Mouse (Mus musculus): ENCODE measurements around the gene Ankrd2. TPM values are rescaled to one million over a fixed set of nuclear protein-coding genes. Genes with fewer than 3 reads are reported as not detected.
A peak's percentile ranks its signal among the peaks of the same experiment; 100 is the strongest.

Ankrd2 gene
- 1 to 10 TPM; 2.2 to 5.9 TPM for total RNA-seq (2021)
- long read RNA-seq, experiment 1, partial matches to known transcripts = 2 of 3 reads
- long read RNA-seq, experiment 1, other reads (novel, unspliced or antisense) = 1 of 3 reads
- long read RNA-seq, experiment 2 = 0 reads

DNA sequence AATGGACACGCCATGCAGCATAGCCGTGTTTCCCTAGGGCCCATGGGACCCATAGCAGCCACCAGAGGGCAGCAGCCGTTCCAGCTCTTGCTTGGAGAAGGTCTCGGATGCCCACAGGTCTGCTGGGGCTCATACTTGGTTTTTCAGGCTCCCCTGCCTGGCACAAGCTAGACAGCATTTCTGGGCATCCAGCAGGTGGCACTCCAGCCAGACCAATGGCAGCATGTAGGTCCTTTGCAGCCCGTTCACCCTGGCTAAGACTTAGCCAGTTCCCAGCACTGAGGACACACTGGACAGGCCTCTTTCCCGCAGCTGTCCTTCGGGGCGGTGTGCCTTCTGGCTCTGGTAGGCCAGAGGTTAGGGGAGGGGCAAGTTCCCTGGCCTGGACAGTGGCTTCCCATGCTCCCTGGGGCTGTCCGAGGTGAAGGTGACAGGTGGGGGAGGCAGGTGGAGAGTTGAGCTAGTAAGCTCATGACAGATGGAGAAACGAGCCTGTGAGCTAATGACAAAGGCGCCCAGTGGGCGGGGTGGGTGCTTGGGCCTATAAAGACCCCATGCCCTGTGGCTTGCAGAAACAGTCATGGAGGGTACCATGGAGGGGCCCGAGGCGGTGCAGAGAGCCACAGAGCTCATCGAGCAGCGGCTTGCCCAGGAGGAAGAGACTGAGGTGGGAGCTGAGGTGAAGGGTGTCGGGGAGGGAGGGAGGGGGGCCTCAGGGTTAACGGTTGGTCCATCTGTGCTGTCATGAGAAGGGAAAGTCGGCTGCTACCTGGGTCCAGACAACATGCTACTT, at the start of gene Ankrd2:
Ankrd2 (plus strand) TSS at position 545 of the 793 bp plus-strand sequence.
- DNase-seq = peak; percentile 91

DNA sequence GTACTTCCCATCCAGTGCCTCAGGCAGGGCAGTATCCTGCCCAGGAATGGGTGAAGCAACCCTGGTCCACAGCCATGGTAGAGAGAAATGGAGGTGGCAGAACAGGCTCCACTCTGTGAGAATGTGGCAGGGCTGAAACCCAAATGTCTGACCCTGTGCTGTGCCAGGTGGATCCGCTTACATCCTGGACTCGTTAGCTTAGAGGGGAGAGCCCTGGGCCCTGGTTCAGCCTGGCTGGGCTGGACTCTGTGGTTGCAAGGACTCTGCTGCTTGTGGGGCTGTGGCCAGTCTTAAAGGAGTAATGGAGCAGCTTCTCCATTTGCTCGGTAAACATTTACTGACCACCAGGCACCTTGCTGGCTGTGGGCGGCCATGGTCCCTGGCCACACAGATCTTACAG, 48.6 kb upstream of the Ankrd2 start:
- no peak for DNase-seq

DNA sequence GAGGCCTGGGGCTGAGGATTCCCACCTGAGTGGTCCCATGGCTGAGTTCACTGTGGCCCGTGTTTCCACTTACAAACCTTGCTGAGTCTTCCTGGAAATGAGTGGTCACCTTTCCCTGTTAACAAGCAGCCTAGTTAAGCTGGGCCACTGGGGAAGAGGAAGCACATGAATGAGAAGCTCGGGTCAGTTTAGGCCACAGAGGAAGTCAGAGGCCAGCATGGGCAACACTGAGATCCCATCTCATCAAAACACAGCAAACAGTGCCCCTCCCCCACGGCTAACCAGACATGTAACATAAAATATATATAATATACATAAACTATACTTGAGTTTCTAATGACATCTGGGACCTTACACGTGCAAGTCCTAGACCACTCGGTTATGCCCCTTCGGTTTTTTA, 46.0 kb upstream of the Ankrd2 start:
- DNase-seq = no peak

DNA sequence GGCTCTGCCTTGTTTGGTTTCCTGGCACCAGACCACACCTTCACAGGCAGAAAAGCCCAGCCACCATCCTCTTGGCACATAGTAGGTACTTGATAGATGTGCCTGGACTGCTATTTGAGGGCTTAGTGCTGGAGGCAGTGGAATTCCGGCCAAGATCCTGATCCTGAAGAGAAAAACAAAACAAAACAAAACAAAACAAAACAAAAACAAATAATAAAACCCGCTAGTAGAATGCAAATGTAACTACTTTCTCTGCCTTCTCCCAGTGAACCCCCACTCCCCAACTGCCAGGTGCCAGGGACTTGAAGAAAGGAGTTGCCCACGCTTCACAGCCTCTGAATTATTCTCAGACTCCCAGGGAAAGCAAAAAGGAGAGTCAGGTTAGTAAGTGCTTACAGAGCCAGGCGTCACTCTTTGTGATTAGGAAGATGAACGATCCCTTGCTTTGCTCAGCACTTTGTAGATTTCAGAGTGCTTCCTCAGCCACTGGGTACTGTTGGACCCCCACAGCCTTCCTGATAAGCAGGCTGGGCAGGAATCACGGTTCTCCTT, 43.8 kb upstream of the Ankrd2 start:
- no peak for DNase-seq

DNA sequence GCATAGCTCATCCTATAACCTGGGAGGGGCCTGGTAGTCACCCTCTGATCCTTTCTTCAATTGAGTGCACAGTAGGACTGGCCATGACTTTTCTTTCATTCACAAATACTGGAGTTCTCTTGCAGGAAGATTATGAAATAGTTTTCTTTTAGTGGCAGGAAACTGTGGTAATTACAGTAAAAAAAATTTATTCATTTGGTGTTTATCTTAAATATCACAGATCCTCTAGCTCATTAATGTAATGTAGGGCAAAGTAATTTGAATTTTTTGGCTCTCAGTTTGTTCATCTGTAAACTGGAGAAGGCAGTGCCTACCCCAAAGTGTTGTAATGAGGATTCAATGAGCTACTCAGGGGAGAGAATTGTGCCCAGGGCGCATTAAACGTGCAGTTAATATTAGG, 42.8 kb upstream of the Ankrd2 start:
- no peak for DNase-seq

DNA sequence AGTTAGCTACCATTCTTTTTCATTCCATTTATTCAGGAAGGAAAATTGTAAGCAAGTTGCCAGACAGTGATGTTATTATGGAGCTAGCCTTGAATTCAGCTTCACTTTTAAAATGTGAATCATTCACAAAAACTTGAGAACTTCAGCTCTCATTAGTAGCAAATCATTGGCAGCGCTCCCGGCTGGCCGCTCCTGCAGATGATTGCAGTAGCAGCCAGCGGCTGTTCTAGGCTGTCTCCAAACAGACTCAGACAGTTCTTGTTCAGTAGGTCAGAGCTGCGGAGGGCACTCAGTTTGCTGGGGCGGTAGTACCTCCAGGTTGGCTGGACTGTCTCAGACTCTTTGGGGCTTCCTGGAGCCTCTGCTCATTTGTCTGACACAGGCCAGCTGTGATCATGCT, 42.3 kb upstream of the Ankrd2 start:
- peak; percentile 89 for DNase-seq

DNA sequence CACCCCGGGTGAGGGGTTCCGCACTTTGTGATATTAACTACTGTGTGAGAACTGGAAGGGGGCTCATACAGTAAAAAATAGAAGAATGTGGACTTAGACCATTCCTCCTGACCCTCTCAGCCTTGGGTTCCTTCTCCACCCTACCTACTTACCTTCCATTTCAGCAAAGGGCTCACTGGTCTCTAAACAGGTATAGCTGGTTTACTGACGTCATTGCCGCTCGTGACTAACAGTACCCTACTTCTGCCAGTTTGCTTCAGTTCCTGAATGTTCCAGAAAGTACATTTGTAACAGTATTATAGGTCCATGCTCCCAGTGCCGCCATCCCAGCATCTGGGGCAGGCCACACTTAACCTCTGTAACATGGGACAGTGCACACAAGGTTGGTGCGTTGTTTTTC, 41.8 kb upstream of the Ankrd2 start:
- no peak for DNase-seq

DNA sequence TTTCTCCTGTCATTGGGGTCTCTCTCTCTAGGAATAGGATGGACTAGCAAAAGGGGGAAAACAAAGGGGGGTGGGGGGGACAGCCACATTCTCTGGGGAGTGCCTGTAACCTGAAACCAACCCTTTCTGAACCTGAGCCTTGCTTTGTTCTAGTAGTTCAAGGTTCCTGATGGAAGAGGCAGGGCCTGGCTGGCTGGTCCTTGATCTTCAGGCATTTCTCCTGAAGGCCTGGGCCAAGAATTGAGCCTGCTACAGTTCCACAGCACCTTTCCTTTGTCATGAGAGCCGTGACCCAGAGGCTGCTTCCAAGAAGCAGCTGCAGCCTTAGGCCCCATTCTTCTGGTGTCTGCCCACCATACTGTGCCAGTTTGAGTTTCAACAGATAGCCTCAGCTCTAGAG, 40.3 kb upstream of the Ankrd2 start:
- DNase-seq = no peak

DNA sequence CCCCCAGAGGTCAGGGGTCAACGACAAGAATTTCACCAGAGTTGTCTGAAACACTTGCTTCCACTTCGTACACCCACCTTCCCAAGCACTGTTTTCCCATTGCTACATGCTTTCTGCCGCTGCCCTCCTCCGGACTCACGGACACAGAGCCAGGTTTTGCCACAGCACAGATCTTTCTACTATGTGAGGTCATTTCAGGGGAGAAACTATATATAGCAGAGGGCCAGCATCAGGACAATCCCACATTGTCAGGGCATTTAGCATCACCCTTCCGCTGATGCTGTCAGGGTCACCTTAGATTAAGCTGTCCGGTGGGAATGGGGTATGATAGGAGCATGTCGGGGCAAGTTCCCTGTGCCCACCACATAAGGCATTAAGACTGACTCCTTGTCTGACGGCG, 38.7 kb upstream of the Ankrd2 start:
- no peak for DNase-seq

DNA sequence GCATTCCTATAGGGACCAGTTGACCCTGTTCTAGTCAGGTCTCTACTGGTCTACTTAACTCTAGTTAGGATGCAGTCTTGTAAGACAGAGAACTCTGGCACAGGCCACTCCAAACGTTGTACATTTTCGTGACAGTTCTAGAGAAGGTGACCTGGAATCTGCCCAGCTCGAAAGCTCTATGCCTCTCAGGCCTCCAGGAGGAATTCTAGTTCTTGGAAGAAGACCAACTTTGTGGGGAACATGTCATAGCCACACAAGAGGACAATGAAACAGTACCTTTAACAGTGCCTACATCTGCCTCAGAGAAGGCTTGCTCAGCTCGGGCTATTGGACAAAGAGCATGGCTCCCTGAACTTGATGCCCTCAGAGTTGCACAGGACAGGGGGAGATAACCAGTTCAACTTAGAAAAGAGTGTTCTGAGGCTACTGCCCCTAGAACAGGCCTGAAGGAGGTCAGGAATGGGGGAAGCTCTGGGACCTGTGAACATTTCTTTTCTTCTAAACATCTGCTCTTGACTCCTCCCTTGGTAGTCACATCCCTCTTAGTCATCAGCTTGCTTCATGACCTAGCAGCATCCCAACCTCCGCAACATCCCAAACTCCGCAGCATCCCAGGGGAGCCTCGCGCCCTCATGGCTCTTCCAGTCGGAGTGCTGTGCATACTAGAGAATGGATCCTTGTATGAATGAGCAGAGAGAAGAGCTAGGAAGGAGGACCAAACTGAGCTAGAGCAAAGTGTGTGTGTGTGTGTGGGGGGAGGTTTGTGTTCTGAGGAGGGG, 36.8 kb upstream of the Ankrd2 start:
- DNase-seq = peak; percentile 19

DNA sequence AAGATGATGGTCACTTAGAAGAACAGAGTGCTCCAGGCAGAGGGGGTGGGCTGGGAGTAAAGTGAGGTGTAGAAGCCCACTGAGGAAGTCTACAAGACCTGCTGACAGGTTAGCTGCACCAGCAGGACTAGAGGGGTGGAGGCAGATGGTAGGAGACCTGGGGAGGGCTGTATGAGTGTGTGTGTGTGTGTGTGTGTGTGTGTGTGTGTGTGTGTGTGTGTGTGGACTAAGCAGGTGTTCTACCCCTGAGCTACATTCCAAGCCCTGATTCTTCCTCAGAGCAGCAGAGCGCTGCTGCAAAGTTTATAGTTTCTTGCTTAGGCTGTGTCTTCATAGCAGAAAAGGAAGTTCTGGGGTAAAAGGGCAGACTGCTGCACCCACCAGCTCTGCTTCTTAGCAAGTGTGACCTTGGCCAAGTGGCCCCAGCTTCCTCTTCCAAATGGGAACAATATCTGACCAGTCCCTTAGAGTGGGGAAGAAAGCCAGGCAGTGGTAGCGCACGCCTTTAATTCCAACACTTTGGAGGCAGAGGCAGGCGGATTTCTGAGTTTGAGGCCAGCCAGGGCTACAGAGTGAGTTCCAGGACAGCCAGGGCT, 36.0 kb upstream of the Ankrd2 start:
- no peak for DNase-seq

DNA sequence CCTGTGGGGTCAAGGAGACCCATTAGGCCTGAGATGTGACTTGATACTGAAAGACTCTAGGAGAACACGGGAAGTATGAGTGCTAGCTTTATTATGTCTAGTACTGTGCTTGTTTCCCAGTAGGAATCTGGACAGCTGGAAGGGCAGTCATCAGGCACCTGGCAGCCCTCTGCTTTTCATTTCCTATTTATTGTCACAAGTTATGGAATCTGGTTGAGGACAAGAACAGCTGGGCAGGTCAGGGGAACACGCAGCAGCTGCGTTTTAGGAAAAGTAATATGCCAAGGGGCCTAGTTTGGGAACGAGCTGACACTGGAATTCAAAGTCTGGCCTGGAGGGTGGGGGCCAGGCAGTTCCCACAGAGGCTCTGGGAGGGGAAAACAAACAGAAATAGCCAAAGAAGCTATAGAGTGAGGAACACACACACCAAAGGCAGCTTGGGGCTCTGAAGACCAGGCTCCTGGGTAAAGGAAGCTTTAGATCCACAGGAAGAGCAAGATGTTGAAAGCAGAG, 35.3 kb upstream of the Ankrd2 start:
- DNase-seq = no peak

DNA sequence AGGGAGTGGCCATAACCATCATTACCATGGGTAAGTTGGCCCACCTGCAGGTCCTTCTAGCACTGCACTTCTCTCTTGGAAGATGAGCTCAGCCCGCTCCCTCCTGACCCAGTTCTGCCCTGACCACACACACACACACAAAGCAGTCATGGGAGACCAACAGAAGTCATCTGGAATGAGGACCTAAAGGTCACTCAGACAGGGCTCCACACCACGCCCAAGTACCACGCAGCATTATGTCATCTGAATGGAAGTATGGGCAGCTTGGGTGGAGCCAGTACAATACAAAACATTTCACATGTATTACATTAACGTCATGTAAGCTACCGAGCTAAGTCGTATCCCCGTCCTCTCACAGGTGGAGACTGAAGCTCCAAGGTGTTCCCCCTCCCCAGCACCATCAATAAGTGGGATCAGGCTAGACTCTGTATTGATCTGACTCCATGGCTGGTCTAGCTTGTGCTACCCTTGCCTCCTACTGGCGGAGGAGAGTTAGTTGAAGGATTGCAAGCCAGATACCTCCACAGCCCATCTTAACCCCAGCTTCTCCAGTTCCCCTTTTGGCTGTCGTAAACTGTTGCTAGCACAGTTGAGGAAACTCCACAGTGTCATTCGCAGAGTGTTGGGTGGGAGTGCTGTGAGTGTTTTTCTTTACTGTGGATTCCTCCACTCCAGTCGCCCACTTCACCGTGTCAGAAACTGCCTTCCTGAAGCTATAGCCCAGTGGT, 34.4 kb upstream of the Ankrd2 start:
- DNase-seq = no peak

DNA sequence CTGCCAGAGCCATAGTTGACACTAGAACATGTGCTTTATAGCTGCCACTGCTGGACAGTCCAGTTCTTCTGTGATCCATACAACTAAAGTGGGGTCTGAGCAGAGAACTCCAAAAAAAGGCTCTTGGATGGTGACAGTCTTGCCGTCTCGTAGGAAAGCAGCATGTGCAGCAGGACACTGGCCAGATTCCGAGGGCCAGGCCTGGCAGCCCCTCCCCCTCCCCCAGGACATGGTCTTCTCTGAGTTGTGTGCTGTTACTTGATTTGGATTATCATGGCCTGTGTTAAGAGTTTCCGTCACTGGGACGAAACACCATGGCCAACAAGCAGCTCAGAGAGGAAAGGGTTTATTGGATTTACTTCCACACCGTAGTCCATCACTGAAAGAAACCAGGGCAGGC, 31.5 kb upstream of the Ankrd2 start:
- no peak for DNase-seq

DNA sequence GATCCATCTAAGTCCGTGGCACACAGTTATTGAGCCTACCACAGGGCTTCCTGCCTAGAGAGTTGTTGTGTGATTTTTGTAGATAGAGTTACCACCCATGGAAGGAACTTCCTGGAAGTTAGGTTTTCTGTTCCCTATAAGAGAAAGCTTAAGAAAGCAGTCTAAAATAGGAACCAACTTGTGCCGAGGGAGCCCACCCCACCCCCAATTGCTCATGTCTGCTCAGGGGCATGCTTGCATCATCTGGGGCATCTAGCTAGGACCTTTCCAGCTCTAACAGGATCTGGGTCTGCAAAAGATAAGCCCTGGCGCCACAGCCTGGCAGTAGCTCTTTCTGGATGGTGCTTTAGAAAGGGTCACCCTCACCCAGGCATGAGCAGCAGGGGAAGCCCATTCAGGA, 30.2 kb upstream of the Ankrd2 start:
- no peak for DNase-seq

DNA sequence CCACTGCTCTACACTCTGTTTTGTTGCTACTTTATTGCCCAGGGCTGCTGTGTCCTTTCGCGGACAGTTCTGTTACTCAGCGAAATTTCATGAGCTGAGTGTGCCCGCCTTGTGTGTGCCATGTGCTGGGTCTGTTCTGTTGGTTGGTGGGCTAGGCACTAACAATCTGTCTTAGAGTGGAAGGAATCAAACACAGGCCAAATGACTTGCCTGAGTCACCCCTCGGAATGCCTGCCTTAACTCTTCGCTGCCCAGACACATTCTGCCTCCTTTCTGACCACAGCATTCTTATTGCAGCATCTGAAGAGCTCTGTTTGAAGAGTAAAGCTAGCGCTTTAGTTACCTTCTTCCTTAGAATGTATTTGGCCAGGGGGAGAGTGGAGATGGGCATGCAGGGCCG, 29.2 kb upstream of the Ankrd2 start:
- no peak for DNase-seq

DNA sequence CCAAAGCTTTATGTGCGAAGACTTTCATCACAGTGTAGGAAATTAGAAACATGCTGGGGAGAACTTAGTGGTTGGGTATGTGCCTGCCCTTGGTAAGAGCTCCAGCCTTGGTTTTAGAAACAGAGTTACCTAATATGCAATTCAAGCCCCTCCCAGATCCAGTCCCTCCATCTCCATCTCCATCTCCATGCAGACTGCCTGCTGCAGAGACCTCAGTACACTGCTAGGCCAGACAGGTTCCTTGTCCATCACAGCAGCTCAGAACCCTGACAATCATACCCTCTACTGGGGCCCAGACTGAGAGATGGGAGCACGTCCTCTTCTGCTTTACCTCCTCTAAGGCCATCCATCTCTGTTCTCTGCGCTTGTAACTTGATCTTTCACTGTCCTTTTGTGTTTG, 27.2 kb upstream of the Ankrd2 start:
- DNase-seq = no peak

DNA sequence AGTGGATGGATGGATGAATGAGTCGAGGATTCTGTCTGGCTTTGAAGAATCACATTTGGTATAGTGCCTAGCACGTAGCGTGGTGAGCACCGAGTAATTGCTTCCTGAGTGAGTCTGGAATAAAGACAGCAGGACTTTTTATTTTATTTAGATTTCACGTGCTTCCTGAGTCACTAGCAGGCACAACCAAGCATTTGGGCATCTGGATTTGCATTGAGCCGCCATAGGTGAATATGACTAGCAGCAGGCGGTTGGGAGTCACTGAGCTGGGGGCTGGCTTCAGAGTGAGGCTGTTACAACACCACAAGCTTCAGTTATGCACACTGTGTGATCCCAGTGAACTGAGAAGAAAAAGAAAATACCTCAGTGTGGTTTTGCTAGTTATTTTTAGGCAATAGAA, 26.7 kb upstream of the Ankrd2 start:
- DNase-seq = no peak

DNA sequence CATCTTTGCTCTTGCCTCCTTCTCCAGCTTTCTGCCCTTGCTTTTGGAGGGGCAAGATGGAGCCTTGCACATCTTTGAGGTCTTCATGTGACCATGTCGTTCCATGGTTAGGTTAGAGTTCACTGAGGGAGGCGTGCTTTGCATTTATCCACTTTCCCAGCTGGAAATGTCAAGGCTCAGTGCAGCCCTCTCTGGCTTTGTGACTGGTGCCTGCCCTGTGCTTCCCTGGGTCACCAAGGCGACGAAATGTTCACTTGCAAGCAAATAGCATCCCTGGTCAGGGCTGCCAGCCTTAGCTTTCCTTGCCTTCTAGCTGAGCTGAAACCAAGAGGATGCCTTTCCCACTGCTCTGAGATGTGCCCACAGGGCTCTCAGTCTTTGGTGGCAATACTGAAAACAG, 25.4 kb upstream of the Ankrd2 start:
- DNase-seq = peak; percentile 62

DNA sequence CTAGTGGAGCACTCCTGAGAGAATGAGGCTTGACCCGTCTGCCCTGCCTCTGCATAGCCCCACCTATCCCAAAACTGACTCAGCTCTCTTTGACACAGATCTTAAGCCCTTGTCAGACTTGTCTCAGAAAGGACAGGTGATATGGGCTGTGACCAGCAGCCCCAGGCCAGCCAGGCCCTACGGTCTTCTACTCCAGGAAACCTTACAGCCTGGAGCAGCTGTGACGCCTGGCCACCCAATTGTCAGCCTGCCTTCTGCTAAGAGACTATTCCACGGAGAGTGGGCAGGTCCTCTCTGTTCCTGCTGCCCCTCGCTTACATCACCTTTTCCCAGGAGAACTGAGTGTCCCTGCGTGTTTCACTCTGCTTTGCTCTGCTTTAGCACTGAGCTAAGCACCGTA, 24.7 kb upstream of the Ankrd2 start:
- DNase-seq = no peak

DNA sequence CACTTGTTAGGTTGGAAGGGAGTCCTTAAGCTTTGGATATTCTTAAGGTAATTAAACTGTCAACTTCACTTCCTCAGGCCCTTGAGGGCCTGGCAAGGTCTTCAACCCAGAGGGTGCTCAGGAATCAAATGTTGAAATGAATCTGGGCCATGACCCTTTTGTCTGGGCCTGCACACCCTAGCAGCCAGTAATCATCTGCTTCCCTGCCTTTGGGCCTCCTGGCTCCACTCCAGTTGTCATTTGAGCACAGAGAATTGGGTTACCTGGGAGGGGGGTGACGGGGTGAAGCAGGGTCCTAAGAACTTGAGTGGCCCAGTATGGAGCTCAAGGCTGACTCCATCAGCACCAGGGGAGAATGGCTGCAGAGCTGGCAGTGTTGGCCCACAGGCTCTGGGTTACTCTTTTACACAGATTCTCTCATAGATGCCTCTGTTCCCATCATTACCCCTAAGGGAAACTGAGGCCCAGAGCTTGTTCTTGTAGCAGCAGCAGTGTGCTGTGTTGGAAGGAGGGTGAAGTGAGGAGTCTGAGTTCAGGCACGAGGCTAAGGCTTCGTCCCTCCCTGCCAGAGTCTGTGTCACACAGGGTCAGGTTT, 21.5 kb upstream of the Ankrd2 start:
- no peak for DNase-seq

DNA sequence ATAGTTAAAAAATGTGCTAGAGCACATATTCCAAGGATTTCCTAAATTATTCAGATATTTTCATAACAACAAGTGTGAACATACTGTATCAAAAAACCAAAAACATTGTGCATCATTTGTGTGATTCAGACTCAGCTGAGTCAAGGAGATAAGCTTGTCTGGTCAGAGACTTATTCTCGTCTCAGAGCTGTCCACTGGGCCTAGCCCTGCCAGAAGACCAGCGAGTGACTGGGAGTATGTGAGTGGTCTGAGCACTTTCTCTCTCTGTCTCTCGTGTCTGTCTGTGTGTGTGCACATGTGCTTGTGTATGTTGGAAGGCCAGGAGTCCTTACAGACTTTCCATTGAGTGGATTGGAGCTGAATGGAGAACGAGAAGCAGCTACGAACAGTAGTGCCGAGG, 20.8 kb upstream of the Ankrd2 start:
- no peak for DNase-seq

Measured in adrenal gland, postnatal 10 days (tissue).